Mouse (Mus musculus) midbrain, embryonic 16.5 days (tissue): ENCODE data around the gene S100a13. TPM values are rescaled to one million over a fixed set of nuclear protein-coding genes. Genes with fewer than 3 reads are reported as not detected.

Experiments used
- polyA plus RNA-seq: library from polyadenylated mRNA; unstranded; fragments of >200 nt; fragmentation: Nextera tagmentation; extraction: Ambion mirVana; gene quantifications from 2 replicates; pipeline ENCODE4 v1.2.1, GENCODE M21; 2015

S100a13 gene
- polyA plus RNA-seq, 1 experiment from 2014 or later = 8.9 TPM

Other genes starting within 250 kb of the S100a13 start
- 7.8 and 8.5 TPM in 2 replicates for gene Dennd4b, start 249.2 kb upstream of the S100a13 start, polyA plus RNA-seq
- 10.9 and 12.0 TPM in 2 replicates for gene Gatad2b, start 221.3 kb upstream of the S100a13 start, polyA plus RNA-seq
- 30.7 and 33.8 TPM in 2 replicates for gene Slc27a3, start 124.5 kb upstream of the S100a13 start, polyA plus RNA-seq
- 30.8 and 31.7 TPM in 2 replicates for gene Ints3, start 80.8 kb upstream of the S100a13 start, polyA plus RNA-seq
- gene Npr1, start 48.6 kb upstream of the S100a13 start, polyA plus RNA-seq = 1.9 TPM in 2 replicates
- 260 and 272 TPM in 2 replicates for gene Ilf2, start 38.3 kb upstream of the S100a13 start, polyA plus RNA-seq
- 85.1 and 86.6 TPM in 2 replicates for gene Snapin, start 23.4 kb upstream of the S100a13 start, polyA plus RNA-seq
- gene Chtop, start 4.9 kb upstream of the S100a13 start, polyA plus RNA-seq = 167 and 181 TPM in 2 replicates
- 12.4 and 19.5 TPM in 2 replicates for gene S100a1, start within 50 bp of the S100a13 start, polyA plus RNA-seq
- gene S100a14, start 12.4 kb downstream of the S100a13 start, polyA plus RNA-seq = not detected in 2 replicates
- gene S100a16, start 22.8 kb downstream of the S100a13 start, polyA plus RNA-seq = 34.4 and 36.5 TPM in 2 replicates
- 0.16 TPM in 1 of 2 replicates, not detected in the other for gene S100a3, start 46.1 kb downstream of the S100a13 start, polyA plus RNA-seq
- not detected in 2 replicates for gene S100a2, start 75.8 kb downstream of the S100a13 start, polyA plus RNA-seq
- 0.65 TPM in 1 of 2 replicates, not detected in the other for gene Gm42674, start 87.5 kb downstream of the S100a13 start, polyA plus RNA-seq
- 0.53 TPM in 1 of 2 replicates, not detected in the other for gene S100a4, start 89.3 kb downstream of the S100a13 start, polyA plus RNA-seq
- gene S100a5, start 94.1 kb downstream of the S100a13 start, polyA plus RNA-seq = not detected in 2 replicates
- 19.3 and 19.4 TPM in 2 replicates for gene S100a6, start 98.4 kb downstream of the S100a13 start, polyA plus RNA-seq
- gene S100a7a, start 139.6 kb downstream of the S100a13 start, polyA plus RNA-seq = 0.21 TPM in 1 of 2 replicates, not detected in the other
- 4.1 and 5.6 TPM in 2 replicates for gene S100a8, start 154.5 kb downstream of the S100a13 start, polyA plus RNA-seq
- 2.3 and 4.6 TPM in 2 replicates for gene S100a9, start 181.3 kb downstream of the S100a13 start, polyA plus RNA-seq
- not detected in 2 replicates for gene Pglyrp4, start 212.5 kb downstream of the S100a13 start, polyA plus RNA-seq